Mouse (Mus musculus): Measurements from ENCODE around the gene Cbx4.

Cbx4 gene

DNA sequence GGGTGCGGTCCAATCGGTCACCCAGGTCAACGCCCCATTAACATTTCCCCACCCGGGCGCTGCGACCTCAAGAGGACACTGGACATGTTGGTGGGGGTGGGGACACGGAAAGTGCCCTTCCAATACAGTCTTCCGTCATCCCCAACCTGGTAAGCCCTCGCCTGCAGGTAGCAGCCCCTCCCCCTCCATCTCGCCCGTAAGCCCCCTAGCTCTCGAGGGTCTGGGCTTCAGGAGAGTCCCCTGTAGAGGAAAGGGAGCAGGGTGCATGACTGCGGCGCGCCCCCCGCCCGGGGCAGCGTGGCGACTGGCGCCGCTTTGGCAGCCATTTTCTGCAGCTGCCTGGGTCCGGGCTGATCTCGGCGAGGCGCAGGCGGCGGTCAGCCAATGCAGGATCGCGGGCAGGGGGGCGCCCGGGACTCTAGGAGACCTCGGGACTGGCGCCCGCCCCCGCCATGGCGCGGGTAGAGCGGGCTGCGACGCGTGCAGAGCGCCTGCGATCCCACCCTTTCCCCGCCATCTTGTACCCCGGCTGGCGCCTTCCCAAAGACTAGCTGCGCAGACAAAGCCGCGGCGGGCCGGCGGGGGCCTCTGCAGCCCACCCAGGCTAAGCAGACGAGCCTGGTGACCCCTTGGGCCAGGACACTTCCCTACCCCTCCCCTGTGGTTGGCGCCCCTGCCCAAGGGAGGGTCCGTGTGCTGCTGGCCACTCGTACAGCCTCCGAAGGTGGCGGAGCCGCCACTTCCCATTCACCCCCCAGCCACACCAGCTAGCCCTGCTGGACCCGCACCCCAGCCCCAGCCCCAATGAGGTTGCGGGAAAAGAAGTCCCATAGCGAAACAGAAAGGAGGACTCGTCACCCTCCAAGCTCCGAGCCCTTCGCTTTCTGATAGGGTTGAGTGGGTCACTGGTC lies 29.5 kb downstream of the Cbx4 start:
- DNase-seq (ENCODE audit: low spot score in 2 of 2) = peak in 1 of 2 experiments; percentile 60

DNA sequence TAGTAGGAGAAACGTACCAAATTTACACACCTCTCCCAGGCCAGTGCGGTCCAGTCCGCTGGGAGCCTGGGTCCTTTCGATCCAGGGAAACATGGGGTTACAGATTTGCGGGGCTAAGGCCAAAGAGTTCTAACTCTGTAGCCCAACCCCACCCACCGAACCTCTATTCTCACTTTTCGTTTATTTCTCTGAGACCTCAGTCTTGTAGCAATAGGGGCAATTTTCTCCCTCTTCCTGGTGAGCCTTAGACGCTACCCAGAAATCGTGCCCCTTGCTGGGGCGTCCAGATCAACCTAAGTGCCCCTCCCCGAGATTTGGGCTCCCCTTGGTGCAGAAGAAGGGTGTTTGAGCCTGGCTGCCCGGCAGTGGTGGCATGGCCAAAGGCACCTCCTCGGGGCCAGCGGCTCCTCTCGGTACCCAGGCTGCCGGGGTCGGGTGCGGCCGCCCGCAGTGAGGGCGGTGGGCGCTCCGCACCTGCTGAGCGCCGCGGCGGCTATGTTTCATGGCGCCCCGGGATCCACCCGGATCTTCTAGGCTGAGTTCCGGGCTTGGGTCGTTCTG lies 30.4 kb downstream of the Cbx4 start:
- DNase-seq (ENCODE audit: low spot score in 2 of 2) = no peak

DNA sequence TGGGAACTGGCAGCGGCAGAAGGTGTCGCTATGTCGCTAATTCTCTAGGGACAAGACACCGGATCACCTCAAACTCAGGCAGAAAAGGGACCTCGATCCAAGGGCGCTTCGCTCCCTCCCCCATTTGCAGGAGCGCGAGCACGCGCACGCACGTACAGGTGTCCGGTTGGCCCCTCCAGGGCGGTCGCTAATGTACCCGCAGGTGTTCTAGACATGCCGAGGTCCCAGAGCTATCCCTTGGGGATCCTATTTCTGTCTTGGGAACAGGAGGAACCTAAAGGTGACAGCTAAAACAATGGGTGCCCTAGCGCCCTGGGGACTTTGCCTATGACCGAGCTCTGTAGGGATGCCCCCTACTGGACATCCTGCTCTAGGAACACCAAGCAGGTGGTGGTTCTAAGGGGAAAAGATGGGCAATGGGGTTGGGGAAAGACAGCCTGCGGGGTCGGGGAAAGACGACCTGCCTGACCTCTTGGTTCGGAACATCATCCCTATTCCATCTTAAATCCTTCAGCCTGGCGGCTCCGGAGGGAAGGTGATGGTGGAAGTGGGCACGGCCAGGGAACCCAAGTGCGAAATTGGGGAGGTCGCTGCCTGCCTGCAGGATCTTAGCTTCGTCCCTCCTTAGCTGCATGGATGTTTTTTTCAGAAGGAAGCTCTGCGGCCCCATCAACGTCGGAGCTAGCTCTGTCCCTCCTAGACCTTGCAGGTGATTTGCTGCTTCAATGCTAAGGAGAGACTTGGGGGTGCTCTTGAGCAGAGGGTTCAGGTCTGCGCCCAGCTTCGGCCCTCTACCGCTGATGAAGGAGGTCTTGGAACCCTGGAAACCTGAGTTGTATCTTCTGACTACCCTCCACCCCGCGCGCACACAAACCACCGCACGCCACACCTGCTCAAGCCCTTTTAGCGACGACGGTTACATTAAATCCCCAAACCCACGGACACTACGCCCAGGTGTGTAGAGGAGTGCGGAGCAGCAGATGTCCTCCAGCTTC lies 31.4 kb downstream of the Cbx4 start:
- DNase-seq (ENCODE audit: low spot score in 2 of 2) = peak; percentile 36 to 38

DNA sequence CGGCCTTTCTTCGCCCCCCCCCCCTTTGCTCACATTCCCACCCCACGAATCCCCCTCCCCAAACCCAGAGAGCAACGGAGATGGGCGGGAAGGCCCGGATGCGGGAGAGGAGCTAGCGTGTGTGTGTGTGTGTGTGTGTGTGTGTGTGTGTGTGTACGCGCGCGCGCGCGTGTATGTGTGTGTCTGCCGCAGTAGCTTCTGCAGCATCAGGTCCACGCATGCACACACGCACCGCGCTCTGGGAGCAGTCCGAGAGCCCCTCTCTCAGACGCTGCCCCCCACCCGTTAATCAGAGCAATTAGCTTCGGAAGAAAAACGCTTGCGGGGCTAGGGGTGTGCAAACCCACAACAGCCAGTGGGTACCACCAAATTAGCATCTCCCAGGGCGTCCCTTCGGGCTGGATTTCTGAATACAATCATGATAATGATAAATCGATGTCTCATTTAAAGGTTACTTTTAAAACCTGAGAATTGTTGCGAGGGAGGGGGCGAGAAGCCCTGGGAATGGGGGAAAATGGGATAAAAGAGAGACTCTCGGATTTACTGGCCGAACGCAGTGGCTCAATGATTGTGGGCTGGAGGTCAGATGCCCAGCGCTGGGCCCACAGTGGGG lies 32.2 kb downstream of the Cbx4 start:
- peak; percentile 75 to 78 for DNase-seq (ENCODE audit: low spot score in 2 of 2)

DNA sequence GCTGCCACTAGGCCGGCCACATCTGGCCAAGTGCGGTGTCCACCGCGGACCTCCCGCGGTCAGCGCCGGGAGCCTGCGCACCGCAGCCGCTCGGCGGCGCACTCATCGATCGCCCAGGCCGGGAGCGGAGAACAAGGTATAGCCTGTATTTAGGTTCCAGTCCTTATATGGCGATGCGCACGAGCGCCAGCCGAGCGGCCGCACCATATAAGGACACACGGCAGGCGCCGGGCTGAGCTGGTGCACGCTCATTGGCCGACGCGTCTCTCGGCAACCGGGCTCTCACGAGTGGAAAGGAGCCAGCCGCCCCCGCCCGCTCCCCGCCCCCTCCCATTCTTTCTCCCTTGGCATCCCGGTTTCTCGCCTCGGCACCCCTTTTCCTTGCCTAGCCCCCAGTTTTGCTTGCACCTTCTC lies 32.8 kb downstream of the Cbx4 start:
- DNase-seq (ENCODE audit: low spot score in 2 of 2) = peak; percentile 88 to 89

DNA sequence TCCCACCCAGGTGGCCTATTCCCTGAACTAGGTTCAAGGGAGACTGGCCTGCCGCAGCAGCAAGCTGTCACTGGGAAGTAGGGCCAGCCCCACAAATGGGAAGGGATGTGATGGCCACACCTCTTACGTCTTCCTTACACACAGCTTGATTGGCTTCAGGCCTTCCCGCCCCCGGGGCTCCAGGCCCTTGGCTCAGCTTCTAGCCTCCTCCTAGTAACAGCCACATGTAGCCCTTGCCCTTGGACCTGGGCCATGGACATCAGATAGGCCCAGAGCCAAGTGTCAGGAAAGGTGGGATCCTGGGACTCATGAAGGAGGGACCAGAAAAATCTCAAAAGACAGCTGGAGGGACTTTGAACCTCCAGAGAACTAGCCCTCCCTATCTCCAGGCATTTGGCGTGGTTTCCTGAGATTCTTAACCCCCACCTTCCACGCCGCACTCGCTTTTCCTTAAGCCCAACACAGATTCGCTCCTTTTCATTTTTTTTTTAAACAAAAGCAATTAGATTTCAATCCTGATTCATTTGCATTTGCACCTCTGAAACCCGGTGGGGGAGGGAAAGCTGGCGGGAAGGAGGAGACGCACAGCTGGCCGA lies 33.3 kb downstream of the Cbx4 start:
- peak in 1 of 2 experiments; percentile 35 for DNase-seq (ENCODE audit: low spot score in 2 of 2)

DNA sequence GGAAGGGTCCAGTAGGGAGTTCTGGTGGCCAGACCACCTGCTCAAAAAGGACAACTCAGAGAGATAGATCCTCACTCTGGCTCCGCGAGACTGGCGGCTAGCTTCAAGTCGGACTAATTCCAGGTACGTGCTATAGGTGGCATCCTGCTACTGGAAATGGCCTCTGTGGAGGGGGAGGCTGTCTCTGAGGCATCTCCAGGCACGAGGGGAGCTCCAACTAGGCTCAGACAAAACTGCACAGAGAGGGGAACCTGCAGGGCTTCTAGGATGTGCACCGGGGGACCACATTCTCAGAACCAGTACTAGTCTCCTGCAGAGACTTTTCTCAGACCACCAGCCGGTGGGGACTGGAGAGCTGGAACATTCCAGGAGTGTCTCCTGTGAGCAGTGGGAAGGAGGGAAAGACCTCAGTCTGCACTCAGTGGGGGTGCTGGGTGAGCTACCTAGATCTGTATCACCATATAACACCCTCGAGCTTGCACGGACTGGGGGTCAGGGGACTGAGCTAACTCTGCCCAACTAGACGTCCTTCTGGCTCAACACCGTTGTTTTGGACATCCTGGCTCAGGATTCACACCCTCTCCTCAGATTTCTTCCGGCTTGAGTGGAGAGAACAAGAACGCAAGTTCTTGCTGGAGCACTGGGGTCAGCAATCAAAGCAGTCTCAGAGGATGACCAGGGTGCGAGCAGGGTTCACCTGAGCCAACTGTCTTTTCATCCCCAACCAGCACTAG lies 33.9 kb downstream of the Cbx4 start:
- peak in 1 of 2 experiments; percentile 48 for DNase-seq (ENCODE audit: low spot score in 2 of 2)

DNA sequence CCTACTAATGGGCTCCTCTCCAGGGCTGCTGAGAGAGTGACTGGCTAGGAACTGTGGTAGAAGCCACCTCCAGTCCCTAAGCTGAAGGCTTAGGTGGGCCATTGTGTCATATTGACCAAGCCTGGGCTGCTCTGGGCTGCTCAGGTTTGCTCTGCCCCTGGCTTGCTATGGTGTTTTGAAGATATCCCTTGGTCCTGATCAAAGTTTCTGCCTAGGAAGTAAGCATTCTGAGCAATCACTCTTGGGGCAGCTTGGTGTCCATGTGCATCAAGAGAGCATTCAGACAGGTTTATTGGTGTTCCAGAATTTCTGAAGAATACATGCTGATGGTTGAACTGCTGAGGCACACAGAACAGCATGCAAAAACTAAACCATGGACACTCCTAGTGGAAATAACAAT lies 34.6 kb downstream of the Cbx4 start:
- no peak for DNase-seq (ENCODE audit: low spot score in 2 of 2)

DNA sequence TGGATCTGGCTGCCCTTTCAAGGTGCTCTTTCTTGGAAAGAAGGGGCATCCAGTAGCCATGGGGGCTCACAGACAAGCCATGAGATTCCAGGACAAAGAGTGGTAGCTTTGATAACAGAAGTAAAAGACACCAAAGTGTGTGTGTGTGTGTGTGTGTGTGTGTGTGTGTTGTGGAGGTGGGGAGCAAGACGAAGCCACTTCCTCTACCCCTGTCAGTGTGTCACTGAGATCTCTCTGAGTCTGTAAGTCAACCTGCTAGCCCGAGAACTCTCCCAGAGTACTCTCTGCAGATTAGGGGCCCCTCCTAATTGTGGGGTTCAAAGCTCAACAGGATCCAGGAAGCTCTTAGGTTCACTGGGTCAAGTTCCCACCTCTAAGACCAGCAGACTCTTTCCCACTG lies 35.7 kb downstream of the Cbx4 start:
- DNase-seq (ENCODE audit: low spot score in 2 of 2) = no peak

DNA sequence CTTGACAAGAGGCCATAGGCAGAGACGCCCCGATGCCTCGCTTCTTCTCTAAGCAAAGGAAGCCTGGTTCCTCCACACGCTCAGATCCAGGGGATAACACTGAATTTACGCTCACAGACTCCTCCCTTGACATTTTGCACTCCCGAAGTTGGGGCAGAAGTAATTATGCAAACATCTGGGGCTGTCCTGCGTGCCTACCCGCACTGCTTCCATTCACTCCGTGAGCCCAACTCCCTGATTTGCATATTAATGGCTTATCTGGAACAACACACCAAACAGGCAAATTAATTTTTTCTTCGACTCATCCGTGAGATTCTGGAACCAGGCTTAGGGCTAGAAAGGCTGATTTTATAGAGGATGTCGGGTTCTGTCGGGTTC lies 37.9 kb downstream of the Cbx4 start:
- DNase-seq (ENCODE audit: low spot score in 2 of 2) = no peak

DNA sequence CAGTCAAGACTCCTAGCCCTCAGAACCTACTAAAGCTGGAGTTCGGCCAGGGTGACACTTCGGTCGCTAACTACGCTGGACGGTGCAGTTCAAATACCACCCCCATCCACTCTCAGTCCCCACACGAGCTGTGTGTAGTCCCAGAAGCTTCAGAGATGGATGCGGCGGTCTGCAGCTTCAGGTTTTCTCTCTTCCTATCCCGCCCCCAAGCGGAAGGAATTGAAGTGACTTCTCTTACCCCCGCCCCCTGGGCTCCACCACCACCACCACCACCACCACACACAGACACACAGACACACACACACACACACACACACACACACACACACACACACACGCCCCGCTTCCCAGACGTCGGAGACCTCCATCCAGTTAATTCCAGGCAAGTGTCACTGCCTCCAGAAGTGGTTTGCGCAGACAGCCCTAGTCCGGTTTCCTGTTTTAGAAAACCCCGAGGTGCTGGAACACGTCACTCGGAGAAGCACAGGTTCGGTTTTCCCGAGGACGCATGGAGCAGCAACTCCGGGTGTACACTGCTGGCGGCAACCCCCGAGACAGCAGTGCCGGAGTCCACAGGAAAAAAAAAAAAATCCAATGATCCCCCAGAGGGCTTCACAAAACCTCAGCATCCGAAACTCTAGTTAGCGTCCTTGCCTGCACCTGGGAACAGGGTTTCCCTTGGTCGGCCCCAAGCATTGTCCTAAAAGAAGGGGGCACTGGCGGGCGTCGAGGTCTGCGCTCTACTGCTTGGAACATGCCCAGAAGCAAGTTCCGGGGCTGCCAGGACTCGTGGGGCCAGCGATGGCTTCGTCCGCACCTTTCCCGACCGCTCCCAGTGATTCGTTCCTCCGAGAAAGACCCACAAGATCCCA lies 38.5 kb downstream of the Cbx4 start:
- no peak for DNase-seq (ENCODE audit: low spot score in 2 of 2)

DNA sequence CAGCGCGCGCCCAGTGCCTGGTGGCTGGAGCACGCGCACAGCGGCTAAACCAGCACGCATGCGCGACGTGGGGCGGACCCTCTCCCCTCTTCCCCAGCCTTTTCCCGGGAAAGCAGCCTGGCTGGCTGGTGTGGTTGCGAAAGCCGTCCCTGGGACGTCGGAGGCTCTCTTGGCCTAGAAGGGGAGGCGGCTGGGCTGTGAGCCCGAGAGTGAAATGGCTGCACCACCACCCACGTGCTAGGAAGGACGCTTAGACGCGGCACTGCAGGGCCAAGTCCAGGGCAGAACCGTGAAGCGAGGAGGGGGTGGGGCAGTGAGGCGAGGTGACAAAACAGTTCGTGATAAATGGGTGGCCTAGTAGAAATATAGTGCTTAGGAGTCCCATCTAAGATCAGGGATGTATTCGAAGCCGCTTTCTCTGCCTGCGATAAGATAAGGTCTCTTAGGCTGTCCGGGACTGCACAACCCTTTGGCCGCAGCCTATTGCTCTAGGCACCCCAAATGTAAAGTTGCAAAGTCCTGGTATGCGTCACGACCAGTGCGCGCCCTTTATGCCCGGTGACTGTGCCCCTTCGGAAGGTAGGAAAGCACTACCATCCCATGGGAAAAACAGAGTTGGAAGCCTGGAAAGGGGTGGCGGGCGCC lies 39.3 kb downstream of the Cbx4 start:
- peak in 1 of 2 experiments; percentile 39 for DNase-seq (ENCODE audit: low spot score in 2 of 2)

DNA sequence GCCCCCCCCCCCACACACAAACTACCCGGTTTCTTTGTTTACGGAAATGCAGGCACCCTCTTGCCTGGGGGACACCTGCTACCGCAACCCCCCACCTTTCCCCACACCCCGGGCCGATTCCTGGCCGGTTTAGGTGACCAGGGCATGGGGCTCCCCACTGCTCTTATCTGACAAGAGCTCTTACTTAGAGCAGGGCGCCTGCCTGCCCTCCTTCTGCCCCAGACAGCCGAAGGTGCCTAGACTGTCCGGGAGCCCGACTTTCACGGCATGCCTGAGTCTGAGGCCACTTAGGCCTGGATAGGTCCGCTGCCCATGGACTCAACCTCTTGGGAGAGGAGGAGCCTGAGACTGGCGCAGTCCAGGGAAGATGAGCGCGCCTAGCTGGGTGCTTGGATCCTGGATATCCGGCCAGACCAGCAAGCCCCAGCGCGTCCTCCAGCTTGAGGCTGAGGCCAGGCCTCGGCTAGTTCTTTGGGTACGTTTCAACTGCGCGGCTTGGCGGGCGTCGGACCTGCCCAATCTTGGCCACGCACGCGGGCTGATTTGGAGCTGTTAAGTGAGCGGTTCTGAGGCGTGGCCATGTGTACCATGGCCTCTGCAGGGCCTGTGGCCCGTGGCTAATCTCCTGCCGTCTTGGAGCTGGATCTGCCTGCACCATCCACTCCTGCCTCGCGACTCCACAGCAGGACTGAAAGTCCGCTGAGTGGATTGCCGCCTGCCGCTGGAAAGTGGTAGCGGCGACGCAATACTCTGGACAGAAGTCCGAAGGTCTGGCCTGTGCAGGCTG lies 41.3 kb downstream of the Cbx4 start:
- no peak for DNase-seq (ENCODE audit: low spot score in 2 of 2)

DNA sequence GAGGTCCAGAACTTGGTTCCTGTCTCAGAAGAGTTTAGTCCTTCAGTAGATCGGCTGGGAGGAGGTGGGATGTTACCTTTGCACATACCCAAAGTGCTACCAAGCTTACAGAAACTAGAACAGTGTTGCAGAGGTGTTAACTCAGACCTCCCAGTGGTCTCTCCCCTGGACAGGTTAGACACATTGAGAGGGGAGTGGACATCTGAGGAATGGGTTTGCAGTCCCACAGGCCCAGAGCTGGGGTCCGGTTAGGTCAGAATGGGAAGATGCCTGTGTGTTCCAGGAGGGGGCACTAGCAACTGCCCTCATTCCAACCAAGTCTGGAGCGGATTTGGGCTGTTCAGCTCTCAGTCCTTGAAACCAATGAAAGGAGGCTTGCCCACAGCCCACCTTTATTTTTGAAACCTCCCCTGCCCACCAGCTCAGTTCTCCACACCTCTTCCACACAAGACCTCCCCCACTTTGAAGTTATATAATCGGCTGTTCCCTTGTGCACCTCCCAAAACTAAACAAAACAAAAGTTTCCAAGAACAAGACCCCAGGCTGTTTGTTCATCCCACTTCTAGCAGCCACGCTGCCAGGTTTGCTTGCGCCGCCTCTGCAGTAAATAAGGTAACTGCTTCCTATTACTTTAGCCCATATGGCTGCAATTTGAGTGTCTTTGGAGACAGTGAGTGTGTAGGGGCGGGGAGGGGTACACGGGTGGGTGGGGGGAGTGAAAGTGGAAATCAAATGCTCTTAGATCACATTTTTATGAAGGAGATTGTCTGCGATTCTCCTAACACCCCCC lies 42.1 kb downstream of the Cbx4 start:
- DNase-seq (ENCODE audit: low spot score in 2 of 2) = no peak

DNA sequence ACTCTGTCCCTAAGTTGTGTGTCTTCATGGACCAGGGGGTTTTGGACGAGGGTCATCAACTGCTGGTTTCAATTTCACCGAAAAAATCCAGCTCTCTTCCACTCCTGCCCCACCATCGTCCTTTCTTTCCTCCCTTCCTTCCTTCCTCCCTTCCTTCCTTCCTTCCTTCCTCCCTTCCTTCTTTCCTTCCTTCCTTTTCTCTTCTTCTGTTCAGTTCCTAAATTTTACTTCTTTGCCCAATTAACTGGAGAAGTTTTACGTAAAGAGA lies 42.8 kb downstream of the Cbx4 start:
- no peak for DNase-seq (ENCODE audit: low spot score in 2 of 2)

DNA sequence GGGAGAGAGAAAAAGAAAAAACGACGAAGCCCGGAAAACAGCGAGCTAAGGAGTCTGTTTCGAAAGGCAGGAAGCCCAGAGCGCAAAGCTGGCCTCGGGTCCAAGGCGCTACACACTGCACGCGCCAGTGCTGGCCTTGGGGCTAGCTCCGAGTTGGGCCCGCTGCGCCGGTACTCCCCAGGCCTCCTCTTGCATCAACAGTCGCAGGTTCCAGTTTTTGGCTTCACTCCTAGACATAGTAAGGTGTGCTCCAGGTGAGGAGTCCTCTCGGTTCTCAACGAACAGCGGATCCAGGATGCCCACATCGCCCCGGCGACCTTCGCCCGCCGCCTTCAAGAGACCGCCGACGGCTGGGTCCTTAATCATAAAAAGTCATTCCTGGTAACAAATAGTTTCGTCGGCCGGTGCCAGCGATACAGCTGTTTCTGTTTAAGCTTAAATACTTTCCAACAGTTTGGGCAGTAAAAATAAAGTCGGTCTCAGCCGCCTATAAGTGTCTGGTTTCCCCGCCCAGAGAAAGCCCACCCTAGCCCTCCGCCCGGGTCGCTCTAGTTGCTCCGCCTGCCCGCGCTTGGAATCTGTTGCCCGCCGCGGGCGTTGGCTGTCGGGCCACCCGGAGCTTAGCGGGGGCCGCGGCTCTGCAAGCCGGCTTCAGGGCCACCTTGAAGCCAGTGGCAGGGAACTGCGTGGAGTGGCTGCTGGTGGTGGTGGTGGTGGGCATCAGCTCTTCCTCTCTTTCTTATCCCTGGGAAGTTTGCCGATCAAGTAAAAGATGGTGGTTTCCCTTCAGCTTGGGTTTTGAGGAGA lies 43.4 kb downstream of the Cbx4 start:
- DNase-seq (ENCODE audit: low spot score in 2 of 2) = no peak

Measured in frontal cortex, postnatal 10 days (tissue).